Mouse (Mus musculus) layer of hippocampus, postnatal 25 days (tissue): Measurements from ENCODE around the gene Zmym1. TPM values are rescaled to one million over a fixed set of nuclear protein-coding genes. Genes with fewer than 3 reads are reported as not detected.
"Not testable (repeated sequence)": the region's sequence is repeated elsewhere in the genome, so short reads cannot be mapped to it uniquely, and the experiment has no call there.

Experiments
- DNase-seq, 2 experiments: peaks; one replicate each; pipeline ENCODE4 v3.0.0; 2022; ENCODE audit warnings: mixed read lengths in 2 of 2, low spot score in 1 of 2; ENCODE audit errors: extremely low spot score in 1 of 2
- total RNA-seq, 2 experiments: library from RNA; stranded (reverse); gene quantifications; 2 replicates each; pipeline ENCODE4 v1.2.3; 2021

Zmym1 gene
- total RNA-seq, 2 experiments from 2014 or later = 12.5 to 13.4 TPM

DNA sequence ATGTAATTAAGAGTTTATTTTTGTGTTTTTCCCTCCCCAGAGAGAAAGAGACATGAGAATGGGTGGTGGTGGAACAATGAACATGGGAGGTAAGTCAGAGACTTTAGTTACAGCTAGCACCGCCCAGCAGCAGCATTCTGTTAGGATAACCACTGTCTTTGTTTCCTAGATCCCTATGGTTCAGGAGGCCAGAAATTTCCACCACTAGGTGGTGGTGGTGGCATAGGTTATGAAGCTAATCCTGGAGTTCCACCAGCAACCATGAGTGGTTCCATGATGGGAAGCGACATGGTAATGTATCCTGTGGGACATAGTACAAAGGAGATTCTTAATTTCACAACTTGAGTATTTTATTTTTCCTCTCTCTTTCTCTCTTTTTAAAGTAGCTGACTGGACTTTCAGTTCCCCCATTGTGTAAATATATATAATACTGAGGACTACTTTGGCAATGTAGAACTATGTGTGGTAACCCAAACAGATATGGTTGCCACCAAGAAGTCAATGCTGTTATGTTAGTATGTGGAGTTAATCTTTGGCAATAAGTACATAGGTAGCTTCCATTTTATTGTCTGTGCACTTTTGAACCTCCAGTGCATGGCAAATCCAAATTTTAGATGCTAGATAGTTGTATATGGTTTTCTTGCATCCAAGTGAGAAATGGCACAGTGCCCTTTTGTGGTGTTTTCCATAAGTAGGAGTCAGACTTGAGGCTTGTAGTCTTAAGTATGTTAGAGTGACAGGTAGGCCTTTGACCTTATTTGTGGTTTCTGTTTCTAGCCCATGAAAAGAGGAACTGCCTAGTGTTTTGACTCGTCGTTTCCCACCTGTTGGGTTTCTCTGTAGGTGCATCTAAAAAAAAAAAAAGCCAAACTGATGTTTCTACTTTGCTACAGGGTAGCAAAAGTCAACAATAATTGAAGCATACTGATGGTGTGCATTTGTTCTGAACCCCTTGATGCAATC is 33.4 kb downstream of the Zmym1 start:
- DNase-seq = no peak

DNA sequence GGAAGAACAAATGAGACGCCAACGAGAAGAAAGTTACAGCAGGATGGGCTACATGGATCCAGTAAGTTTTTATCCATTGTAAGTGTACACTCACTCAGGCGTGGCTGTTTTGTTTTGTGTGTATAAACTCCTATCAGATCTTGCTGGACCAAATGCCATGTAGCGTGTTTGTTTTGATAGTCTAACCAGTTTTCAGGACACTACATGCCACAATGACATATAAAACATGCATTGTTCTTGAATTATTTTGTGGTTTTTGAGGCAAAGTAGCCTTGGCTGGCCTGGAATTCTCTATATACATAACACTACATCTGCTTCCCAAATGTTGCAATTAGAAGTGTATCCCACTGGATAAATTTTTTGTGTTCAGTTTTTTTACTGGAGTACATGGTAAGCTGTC is 34.1 kb downstream of the Zmym1 start:
- DNase-seq = no peak

DNA sequence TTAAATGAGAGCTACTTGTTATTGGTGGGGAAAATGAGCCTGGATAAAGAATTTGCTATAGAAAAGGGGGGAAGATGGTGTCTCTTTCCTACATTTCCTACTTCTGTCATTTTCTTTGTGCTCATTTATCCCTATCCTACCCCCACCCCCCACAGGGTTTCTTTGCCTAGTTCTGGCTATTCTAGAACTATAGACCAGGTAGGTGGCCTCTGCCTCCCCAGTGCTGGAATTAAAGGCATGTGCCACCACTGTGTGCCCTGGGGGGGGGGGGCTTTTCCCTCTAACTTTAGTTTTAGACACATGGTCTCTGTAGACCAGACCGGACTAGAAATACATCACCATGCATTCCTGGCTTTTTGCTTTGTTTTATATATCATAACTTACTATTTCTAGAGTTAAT is 36.7 kb downstream of the Zmym1 start:
- DNase-seq = no peak

DNA sequence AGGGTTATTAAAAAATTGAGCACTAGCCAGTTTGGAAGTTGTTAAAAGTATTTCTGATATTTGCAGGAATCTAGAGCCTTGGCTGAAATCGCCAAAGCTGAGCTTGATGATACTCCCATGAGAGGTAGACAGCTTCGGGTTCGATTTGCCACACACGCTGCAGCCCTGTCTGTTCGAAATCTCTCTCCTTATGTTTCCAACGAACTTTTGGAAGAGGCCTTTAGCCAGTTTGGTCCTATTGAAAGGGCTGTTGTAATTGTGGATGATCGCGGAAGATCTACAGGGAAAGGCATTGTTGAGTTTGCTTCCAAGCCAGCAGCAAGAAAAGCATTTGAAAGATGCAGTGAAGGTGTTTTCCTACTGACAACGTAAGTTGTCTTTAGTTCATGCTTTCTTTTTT is 37.8 kb downstream of the Zmym1 start:
- no peak for DNase-seq

DNA sequence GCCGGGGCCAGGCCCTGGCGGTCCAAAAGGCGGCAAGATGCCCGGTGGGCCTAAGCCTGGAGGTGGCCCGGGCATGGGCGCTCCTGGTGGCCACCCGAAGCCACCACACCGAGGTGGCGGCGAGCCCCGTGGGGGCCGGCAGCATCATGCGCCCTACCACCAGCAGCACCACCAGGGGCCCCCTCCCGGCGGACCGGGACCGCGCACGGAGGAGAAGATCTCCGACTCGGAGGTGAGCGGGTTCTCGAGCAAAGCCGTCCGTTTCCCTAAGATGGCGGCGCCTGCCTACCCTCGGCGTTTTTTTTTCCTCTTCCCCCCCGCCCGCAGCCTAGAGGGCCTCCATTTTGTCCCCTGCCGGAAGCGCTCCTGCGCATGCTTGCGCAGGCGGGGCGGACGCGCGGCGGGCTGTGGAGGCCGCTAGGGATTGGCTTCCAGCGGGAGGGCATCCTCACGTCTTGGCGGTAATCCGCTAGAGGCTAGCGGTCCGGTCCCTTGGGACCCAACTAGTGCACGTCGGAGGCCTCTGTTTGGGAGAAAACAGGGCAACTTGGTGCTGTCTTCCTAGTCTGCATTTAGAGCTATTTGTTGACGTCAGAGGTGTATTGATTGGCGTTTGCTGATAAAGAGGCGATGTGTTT is 38.8 kb downstream of the Zmym1 start:
- peak; percentile 73 to 75 for DNase-seq

DNA sequence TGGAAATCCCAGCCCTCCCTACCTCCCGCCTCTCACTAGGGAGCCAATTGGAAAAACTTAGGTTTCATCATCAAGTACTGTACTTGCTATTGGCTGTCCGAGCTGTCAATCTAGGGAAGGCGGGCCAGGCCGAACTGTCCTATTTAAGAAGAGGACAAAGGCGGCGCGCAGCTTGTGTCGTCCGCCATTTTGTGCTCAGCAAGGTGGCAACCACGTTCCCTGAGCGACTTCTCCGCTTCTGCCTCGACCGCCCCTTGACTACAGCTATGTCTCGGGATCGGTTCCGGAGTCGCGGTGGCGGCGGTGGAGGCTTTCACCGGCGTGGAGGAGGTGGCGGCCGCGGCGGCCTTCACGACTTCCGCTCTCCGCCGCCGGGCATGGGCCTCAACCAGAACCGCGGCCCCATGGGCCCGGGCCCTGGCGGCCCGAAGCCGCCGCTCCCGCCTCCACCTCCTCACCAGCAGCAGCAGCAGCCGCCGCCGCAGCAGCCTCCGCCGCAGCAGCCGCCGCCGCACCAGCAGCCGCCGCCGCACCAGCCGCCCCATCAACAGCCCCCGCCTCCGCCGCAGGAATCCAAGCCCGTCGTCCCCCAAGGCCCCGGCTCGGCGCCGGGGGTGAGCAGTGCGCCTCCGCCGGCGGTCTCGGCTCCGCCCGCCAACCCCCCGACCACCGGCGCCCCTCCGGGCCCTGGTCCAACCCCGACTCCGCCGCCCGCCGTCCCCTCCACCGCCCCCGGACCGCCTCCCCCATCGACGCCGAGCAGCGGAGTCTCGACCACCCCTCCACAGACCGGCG is 39.6 kb downstream of the Zmym1 start, which contains the start of gene Sfpq:
Gene Sfpq, plus strand, starts transcription at position 174 of the 795 bp plus-strand sequence.
- DNase-seq = peak; percentile 100

DNA sequence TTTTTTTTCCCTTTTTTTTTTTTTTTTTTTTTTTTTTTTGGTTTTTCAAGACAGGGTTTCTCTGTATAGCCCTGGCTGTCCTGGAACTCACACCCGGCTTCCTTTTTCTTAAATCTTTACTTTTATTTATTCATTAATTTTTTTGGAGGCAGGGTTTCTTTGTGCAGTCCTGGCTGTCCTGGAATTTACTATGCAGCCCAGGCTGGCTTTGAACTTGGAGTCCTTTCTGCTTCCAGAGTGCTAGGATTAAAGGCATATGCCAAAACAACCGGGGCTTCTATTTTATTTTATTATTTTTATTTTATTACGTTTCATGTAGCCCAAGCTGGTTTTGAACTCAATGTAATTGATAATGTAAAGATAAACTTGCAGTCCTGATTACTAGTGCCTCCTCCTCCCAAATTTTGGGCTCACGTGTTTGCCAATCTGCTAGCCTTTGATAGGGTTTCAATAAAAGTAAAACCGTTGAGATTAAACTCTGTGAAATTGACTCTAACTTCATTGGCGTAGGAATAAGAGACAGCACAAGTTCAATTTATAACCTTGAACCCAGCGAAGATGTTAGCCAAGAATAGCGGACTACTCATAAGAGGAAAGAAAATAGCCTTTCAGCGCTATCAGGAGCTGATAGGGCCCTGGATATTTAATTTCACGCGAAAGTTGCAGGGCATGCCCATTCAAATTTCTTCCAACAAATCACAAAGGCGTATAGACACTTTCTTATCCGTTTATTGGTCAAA is 40.4 kb downstream of the Zmym1 start:
- DNase-seq = no peak

DNA sequence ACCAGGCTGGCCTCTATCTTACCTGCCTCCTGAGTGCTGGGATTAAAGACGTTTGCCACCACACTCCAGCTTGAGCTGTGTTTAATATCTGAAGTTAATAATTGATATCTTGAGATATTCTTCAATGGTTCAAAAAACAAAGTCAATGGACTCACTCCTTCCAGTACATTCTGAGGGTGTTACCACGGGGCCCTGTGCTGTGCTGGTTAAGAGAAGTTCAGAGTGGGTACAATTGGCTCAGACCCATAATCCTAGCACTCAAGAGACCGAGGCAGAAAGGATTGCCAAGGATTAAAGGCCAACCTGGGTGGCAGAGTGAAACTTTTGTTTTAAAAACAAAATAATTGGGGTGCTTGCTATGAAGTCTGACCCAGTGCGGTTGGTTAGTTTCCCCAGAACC is 44.6 kb downstream of the Zmym1 start:
- DNase-seq = no peak

DNA sequence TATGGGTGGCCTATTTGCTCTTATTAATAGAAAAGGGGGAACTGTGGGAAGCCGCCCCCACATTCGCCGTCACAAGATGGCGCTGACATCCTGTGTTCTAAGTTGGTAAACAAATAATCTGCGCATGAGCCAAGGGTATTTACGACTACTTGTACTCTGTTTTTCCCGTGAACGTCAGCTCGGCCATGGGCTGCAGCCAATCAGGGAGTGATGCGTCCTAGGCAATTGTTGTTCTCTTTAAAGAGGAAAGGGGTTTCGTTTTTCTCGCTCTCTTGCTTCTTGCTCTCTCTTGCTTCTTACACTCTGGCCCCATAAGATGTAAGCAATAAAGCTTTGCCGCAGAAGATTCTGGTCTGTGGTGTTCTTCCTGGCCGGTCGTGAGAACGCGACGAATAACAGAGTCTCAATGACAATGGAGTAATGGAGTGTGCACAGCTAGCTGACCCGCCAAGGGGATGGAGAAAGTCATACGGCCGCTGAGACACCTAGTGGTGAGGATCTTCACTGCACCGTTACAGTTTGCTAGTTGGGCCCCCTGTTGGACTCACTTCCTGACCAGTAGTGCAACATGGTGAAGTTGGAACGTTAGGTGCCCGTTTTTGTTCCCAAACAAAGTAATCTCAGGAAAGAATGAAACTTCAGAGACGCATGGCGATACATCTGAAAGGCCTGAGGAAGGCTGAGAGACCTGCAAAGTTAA is 45.5 kb downstream of the Zmym1 start:
- DNase-seq = peak; percentile 53 to 85

DNA sequence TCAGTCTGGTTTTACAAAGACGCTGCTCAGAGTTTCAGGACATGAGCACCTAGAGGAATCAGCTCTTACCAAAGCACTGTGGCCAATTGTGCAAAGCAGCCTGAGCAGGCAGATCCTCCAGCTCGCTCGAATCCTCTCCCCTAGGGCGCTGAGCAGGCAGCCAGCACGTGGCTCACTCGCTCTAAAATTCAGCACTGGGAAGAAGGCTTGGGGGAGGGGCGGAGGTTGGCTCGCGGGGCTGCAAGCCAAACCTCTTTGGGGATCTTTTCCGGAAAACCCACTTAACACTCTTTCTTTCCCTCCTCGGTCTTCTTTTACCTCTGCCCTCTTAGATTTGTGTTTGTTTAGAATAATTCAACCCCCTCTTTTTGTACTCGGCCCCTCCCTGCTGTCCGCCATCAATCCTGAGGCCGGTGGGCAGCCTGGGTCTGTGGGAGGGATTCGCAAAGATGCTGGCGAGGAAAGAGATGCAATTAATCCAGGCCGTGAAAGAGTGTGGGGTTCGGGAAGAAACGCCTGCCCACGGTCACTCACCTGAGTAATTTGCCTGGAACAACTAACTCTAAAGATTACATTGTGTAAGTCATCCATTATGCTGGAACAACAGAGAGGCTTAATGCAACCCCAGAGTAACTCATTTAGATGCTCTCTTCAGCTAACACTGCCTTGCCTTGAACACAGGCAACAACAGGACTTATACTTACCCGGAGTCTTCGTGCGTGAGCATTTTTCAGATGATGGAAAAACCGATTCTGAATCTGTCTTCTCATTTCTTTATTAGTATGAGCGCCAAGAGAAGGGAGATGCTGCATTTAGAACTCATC is 55.6 kb downstream of the Zmym1 start:
- peak; percentile 47 to 62 for DNase-seq

DNA sequence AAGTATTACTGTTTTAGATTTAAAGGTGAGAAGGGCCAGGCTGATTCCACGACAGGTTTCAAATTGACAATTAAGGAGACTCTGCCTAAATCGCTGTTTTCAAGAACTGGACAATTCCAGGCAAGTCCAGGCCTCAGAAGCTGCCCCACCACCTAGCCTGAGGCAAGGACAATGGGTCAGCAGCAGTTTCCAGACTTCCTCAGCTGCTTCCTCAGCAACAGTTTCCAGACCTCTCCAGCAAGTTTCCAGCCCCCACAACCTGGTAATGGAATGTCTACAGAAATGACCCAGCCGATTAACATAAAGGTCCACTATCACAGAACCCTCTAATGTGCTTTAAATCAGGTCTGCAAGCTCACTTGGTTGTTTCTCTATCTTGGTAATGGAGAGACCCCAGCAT is 56.6 kb downstream of the Zmym1 start:
- no peak for DNase-seq

DNA sequence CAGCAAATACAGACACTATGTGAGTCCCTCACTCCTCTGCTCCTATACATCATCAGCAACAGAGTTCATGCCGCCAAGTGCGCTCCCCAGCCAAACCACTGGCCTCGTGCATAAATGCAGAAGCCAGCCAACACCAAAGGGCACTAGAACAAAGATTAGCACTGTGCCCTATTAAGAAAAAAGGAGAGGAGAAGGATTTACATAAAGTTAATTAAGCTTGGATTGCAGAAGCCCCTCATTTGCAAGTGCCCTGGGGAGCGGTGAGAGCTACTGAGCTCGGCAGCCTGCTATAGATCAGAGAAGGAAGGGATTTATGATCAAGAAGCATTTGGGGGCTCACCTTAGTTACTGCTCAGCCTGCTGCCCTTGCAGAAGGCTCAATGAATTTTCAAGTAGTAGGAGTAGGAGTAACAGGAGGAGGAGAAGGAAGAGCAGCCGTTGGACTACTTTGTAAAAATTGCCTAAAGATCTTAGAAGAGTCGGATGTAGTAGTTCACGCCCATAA is 60.3 kb downstream of the Zmym1 start:
- DNase-seq = no peak

DNA sequence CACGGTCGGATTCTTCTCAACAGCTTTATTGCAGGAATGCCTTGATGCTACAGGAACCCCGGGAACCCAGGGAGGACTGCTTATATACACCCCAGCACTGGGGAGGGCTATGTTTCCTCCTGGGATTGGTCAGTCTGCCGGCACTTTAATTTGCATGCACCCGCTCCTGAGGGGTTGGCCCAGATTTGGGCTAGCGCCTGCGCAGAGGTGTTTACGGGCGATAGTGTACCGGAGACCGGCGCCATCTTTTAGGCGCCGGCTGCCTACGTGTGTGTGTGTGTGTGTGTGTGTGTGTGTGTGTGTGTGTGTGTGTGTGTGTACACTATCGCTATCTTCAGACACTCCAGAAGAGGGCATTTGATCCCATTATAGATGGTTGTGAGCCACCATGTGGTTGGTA is 61.6 kb downstream of the Zmym1 start:
- not testable (repeated sequence) for DNase-seq

Other genes with a start within 250 kb of the Zmym1 start
- gene Zmym4, start 93.0 kb downstream of the Zmym1 start, total RNA-seq = 10 to 100 TPM; 44.1 to 45.5 TPM
- 100 to 1,000 TPM; 235 to 287 TPM for gene Sfpq, start 39.8 kb downstream of the Zmym1 start, total RNA-seq
- 10 to 100 TPM; 29.8 to 44.2 TPM for gene Zmym6, start 16.2 kb upstream of the Zmym1 start, total RNA-seq
- gene Tmem35b, start 62.5 kb upstream of the Zmym1 start, total RNA-seq = 1 to 10 TPM; 3.3 to 4.9 TPM
- gene Dlgap3, start 108.1 kb upstream of the Zmym1 start, total RNA-seq = 100 to 1,000 TPM; 286 to 291 TPM
- gene Smim12, start 182.6 kb upstream of the Zmym1 start, total RNA-seq = 10 to 100 TPM; 46.7 to 51.6 TPM